Mouse (Mus musculus) midbrain, embryonic 10.5 days (tissue): ENCODE data around the gene Gm20834. TPM values are rescaled to one million over a fixed set of nuclear protein-coding genes. Genes with fewer than 3 reads are reported as not detected.
"Not testable (repeated sequence)": the region's sequence is repeated elsewhere in the genome, so short reads cannot be mapped to it uniquely, and the experiment has no call there.

ENCODE experiments used
- DNase-seq: peaks from one replicate; pipeline ENCODE4 v3.0.0-alpha.2; 2017; ENCODE audit warnings: low spot score
- H3K27ac ChIP-seq: fragments of 300-500 bp; sonication (generic); replicated peaks from 2 replicates; pipeline ENCODE4 v1.5.1; 2016; ENCODE audit warnings: mild to moderate bottlenecking
- H3K27me3 ChIP-seq: fragments of 300-500 bp; sonication (generic); 2 replicates; pipeline ENCODE4 v1.6.1; 2016; ENCODE audit warnings: low read depth, mild to moderate bottlenecking; ENCODE audit not compliant: poor library complexity, severe bottlenecking
- H3K36me3 ChIP-seq: fragments of 300-500 bp; sonication (generic); 2 replicates; pipeline ENCODE4 v1.6.1; 2016; ENCODE audit warnings: mild to moderate bottlenecking, moderate library complexity
- H3K4me1 ChIP-seq: fragments of 300-500 bp; sonication (generic); 2 replicates; pipeline ENCODE4 v1.6.1; 2016
- H3K4me3 ChIP-seq: fragments of 300-500 bp; sonication (generic); 2 replicates; pipeline ENCODE4 v1.5.1; 2016; ENCODE audit warnings: mild to moderate bottlenecking, moderate library complexity
- H3K9me3 ChIP-seq: fragments of 300-500 bp; sonication (generic); replicated peaks from 2 replicates; pipeline ENCODE4 v1.6.1; 2016; ENCODE audit warnings: mild to moderate bottlenecking
- WGBS: fragments of 180-500 bp; shearing (Covaris S2); methylation state at CpG from one replicate; pipeline ENCODE4 v1.1.7; 2016; 5-methylcytosine and 5-hydroxymethylcytosine counted together
- polyA plus RNA-seq: library from polyadenylated mRNA; unstranded; fragments of >200 nt; fragmentation: Nextera tagmentation; extraction: Ambion mirVana; gene quantifications from 2 replicates; pipeline ENCODE4 v1.2.1, GENCODE M21; 2016

Gene Gm20834
- not detected in 2 replicates for polyA plus RNA-seq

DNA sequence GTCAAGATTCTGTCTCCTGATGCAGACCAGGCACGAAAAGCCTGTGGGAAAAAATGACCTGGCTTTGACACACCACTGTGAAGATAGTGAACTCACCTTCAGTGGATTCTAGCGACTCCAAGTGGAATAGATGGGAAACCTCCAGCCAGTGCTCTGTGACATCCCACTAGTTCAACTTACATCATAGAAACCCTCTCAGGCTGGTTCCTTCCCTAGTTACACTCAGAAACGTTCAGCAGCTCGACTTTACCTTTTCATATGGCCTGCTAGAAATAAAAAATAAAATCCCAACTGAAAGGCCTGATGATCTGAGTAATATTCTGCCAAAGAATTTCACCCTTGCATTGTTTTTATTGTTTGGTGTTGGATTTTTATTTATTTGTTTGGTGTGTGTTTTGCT is at the start of gene Gm20834:
Gene Gm20834, minus strand, starts transcription at position 101 of the 400 bp plus-strand sequence.
- H3K27me3 ChIP-seq, H3K27ac ChIP-seq: not testable (repeated sequence)
- WGBS, result 48% methylated on average over 3 of the region's 4 CpGs

More for the DNA sequence above, at the start of gene Gm20834:
- not testable (repeated sequence) for H3K4me3 ChIP-seq, H3K4me1 ChIP-seq, H3K9me3 ChIP-seq, DNase-seq, H3K36me3 ChIP-seq

Other genes starting within 250 kb of the Gm20834 start
- gene Gm21310, start 177.4 kb downstream of the Gm20834 start, polyA plus RNA-seq, result not detected in 2 replicates
- gene Gm28510, start 88.1 kb upstream of the Gm20834 start, polyA plus RNA-seq, result not detected in 2 replicates
- not detected in 2 replicates for gene Gm20737, start 211.5 kb upstream of the Gm20834 start, polyA plus RNA-seq
- gene Gm21775, start 228.9 kb upstream of the Gm20834 start, polyA plus RNA-seq, result not detected in 2 replicates